Mouse (Mus musculus) frontal cortex, adult (tissue): ENCODE measurements at regions not wholly inside any gene's neighbourhood (a gene's known extent, or its start where the extent isn't known, plus 50 kb on each side); places are given as distances from the start of the nearest gene placed in this dataset.

Experiments used
- ATAC-seq: cut with Nextera tagmentation; 2 replicates; pipeline ENCODE4 v1.9.2; 2017; ENCODE audit warnings: mild to moderate bottlenecking, moderate library complexity, mixed read lengths; ENCODE audit not compliant: low TSS enrichment

DNA sequence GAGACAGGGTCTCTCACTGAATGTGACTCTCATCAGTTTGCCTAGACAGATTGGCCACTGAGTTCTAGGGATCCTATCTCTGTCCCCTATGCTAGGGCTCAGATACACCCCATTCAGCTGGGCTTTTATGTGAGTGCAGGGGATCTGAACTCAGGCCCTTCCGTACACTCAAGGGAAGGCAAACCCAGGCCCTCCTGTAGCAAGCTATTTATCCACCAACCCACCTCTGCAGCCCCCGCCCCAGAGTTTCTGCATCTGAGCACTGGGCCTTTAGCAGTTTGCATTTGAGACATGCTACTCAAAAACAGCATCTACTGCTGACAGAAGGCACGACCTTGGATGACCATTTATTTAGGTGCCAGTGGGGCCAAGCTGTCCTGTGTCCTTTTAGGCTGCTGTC, 253.0 kb upstream of the Runx1 start:
- ATAC-seq, result no peak

DNA sequence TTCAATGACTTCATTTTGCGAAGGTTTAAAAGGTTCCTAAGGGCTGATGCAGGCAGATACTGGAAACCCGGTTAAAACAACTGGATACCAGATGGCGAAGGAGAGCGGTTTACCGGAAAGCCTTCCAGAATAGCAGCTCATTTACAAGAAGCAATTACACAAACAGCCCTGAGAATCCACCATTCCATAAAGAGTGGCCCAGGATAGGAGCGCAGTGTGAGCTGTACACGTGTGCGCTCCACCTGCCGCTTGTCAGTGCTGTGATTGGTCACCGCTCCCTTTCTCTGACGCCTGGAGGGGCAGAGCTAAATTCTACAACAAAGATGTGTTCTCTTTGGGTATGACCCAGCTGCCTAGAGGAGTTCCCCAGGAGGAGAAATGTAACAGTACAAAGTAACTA, 249.5 kb upstream of the Runx1 start:
- peak; percentile 27; the same call in 1 of the 2 replicates for ATAC-seq

DNA sequence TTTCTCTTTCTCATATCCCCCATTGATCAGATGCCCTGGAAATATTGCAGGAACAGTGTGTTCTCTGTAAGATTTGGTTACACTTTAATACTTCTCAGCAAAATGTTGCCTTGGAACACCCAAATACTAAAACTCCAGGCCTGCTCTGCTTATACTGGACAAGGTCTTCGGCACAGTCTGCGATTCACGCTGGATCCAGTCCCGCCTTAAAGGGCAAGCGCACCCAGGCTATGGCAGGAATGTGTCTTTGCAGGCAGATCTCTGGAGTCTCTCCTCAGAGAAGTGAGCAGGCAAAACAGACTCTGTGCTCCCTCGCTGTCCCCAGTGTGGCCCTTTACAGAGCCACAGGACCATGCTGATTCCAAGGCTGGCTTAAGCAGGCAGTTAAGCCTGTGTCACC, 246.2 kb upstream of the Runx1 start:
- no peak for ATAC-seq

DNA sequence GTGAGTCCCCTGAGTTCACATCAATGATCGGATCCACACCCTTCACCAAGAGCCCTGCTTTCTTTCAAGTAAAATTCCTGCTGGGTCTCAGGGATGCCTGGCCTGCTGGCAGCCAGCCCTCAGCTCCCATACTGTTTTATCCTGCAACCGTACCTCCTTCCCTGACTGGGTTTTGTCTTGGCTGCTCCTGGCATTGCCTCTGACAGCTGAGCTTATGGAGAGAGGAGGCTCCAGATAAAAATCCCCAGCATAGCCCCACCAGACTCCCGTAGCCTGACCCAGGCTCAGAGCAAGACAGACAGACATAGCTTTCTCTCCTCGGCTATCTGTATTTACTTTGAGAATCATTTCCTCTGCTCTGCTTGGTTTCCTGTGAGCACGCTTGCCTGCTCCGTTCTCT, 245.8 kb upstream of the Runx1 start:
- no peak for ATAC-seq

DNA sequence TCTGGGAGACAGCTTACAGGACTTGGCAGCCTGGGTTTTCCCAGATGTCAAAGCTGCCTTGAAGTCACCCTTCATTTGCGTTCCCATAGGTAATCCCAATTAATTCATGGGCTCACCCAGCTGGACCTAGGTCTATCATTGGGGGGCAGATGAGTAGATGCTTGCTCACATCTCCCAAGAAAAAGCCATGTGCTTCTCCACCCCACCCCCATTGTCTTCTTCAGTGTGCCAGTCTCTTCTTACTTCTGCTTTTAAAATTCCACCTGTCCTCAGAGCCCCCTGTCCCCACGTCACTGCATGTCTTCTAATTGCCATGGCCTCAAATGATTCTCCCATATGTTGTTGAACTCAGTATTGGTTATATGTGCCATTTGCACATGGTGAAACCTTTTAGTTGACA, 240.9 kb upstream of the Runx1 start:
- ATAC-seq, result no peak

DNA sequence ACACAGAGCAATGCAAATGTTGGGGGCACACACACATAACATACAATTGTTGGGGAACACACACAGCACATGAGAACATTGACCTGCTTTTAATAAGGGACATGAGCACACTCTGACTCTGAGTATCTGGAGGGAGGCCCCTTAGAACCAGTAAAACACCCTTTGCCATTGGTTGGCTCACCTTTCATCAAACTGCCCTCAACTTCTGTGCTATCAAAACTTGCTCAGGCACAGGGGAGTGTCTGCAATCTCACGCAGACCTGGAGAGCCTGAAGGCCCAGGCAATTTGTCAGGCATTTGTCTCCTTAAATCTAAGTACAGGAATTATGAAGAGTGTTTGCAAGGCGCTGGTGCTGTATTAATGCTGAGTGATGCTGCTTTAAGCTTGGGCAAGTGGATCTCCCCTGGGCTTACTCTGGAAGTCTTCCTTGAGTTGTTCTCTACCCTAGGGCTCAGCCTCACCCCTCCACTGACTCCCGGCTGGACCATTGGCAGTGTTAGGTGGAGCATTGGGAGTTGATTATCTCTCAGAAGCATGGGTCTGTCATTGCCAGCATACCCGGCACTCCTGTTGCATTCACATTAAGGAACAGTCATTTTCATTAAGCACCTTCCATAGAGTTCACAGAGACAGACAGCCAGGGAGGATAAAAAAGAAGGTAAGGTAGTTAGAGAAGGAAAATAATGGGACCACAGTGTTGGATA, 235.7 kb upstream of the Runx1 start:
- no peak for ATAC-seq

DNA sequence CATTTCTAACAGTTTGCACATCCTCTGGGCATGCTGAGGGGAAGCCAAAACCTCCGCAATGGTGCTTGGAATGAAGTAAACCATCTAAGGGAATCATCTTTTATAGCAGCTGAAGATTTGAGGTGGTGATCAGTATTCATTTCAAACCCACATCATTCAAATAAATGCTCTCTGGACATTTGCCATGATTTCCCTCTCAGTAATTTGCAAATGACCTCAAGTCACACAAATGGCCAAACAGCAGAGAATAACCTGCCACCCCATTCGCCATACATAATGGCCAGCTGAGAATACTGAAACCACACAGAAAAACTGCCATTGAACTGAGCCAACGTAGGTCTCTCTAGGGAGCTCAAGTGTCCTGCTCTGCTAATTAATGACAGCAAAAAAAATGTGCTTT, 230.3 kb upstream of the Runx1 start:
- ATAC-seq, result no peak

DNA sequence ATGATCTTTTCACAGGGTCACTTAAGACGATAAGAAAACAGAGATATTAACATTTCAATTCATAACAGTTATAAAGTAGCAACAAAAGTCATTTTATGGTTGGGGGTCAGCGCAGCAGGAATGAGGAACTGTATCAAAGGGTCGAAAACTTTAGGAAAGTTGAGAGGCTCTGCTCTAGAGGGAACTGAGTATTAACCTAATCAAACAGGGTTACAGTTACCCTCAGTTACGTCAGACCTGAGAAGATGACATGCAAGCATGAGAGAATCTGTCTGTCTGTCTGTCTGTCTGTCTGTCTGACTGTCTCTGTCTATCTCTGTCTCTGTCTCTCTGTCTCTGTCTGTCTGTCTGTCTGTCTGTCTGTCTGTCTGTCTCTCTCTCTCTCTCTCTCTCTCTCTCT, 229.6 kb upstream of the Runx1 start:
- ATAC-seq, result no peak

DNA sequence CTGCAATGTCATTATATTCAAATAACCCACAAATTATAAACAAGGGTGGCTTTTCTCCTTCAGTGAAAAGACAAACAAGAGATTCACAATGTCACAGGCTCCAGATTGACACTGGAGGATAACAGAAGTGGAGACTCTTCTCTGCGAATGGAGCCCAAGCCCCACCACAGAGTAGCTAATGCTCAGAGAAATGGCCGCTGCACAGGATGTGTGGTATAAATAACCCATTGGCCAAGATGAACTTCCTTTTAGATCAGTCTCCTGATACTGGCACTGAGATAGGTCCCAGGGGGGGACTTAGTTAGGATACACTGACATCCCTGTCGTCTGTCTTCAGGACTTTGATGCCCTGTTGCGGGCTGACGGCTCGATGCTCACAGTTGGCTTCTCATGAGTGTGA, 225.3 kb upstream of the Runx1 start:
- no peak for ATAC-seq

DNA sequence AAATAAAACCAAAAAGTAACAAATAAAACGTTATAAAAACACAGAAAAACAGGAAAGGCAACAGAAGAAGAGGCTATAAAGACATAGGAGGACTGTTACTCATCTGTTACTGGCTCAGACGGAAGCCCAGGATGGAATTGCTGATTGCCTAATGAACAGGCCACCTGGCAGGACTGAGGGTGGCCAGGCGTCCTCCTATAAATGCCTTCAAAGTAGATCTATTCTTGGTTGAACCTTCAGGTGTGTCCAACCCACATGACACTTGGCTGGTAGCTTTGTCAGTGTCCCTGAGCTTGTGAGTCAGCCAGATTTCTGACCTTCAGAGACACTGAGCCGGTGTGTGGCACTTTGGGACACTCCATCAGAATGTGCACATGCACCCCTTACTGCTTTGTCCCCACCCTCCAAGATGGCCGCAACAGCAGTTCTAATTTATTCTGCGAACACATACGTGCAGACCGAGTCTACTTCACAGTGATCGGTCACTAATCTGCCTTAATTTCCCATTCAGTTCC, 222.5 kb upstream of the Runx1 start:
- ATAC-seq, result no peak

DNA sequence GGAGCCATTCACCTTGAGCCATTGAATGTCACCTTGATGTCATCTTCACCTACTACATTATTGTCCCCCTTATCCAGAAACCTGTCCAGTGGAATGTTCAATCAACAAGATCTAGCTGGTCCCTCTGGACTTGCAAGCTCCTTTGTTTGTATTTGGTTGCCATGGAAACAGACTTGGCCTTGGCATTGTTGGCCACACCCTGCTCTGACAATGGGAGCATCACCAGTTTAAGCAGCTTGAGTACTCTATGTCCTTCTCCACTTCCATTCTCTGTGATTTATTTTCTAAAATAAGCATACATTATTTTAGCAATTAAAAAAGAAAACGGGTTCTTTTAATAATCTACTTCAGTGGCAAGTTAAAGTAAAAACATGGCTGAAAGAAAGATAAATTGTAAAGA, 221.6 kb upstream of the Runx1 start:
- ATAC-seq, result no peak

DNA sequence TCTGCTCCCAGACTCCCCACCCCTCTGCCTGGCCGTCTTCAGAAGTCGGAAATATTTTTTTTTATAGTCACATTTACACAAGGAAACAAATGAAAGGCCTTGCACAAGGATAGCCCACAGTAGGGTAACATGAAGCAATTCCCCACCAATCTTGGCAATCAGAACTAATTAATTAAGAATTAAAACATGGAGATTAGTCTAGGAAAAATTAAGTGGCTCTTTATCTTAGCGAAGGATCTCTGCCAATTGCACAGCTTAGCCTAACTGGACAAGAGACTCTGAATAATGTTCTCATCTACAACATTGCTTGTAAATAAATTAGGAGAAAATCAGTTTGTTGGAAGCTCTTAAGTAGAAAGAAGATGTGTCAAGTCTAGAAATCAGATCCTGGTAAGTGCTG, 220.3 kb upstream of the Runx1 start:
- ATAC-seq, result no peak

DNA sequence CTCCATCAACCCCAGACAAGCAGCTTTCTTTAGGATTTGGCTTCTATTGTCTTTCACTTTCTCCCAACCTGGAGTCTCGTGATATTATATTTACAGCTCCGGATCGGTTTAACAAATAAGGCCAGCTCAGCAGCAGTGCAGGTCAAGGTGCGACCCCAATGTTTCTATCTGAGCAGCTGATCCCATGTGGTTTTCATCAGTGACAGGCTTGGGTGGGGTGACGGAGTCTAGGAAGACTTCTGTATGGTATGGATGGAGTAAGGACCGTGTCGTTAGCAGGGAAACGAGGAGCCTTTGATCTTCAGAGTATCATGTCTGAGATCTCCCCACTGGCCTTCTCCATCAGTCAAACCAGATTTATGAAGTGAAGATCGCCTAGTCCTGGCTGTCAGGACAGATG, 217.4 kb upstream of the Runx1 start:
- no peak for ATAC-seq

DNA sequence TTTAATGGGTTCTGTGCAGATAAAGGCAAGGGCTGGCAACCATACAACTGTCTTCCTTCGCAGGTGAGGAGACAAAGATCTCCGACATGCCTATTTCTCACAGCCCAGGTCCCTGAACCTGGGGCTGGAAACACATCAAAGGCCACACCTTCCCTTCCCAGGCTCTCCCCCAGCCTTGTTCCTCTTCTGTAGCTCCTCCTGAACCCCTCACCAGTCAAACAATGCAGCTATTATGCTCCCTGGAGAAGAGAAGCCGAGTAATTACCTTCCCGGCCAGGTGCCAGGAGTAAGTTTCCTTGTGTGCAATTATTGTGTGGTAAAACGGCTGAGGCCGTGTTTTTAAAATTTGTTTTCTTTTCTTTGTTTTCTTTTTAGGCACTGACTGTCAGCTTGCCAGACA, 217.0 kb upstream of the Runx1 start:
- ATAC-seq, result no peak

DNA sequence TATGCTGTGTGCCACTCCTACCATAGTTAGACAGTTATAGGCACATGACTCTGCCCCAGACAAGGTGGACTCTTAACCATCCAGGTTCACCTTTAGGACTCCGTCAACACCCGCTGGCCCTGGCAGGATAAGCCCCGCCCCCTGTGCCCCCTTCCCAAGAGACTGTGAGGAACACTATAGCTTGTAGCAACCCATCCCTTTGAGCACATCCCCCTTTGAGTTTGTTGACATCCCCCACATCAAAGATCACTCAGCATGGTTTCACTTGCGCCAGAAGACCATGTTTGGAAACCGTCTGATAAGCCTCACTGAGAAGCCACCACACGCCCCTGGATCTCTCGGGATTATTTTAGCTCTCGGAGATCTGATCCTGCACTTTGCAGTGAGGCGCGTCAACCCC, 216.5 kb upstream of the Runx1 start:
- ATAC-seq, result no peak

DNA sequence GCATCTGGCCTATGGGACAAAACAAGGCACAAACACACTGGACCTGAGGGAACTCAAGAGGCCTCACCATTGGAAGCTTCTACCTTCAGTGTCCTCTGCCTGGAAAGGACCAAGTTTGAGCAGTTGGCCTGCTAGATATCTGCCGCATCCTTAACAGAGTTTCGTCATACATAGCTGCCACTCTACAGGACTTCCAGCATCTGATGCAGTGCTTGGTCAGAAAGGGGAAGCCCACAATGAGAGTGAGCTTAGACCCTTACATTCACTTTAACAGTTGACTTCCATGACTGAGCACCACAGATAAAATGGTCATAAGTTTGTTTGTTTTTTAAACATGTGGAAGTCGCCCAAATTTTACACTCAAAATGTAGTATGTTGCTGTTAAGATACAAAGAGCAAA, 215.9 kb upstream of the Runx1 start:
- ATAC-seq, result no peak

DNA sequence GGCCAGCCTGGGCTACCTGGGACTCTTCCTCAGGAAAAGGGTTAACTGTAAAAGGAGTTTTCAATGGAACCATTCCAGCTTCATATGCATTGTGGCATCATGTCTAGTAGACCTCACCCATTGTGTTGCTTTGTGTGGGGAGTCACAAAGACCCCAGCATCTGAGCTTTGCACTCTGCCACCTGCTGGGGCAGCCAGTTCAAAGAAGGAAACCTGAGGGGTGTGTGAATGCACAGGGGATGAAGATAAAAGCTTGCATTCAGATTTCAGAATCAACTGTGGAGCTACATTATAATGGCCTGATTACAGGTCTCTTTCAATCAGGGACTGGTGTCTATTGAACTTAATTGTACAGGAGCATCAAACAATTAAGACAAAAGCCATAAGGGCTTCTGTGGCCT, 215.4 kb upstream of the Runx1 start:
- no peak for ATAC-seq

DNA sequence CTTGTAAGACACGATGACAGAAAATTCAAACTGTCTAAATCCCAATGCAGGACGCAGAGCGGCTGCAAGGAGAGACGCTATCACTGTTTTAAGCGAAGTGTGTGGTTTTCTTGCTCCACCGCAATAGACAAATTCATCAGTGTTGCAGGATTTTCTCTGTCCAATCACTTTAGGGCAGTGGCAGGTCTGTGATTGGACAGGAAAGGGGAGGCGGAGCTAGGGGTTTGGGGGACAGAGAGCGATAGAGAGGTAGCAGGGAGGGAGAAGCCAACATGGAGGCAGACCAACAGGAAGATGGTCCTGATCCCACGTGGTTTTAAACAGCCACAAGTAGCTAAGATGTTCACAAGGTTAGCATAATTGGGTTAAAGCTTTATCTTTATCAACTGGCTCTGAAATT, 209.7 kb upstream of the Runx1 start:
- ATAC-seq, result no peak

DNA sequence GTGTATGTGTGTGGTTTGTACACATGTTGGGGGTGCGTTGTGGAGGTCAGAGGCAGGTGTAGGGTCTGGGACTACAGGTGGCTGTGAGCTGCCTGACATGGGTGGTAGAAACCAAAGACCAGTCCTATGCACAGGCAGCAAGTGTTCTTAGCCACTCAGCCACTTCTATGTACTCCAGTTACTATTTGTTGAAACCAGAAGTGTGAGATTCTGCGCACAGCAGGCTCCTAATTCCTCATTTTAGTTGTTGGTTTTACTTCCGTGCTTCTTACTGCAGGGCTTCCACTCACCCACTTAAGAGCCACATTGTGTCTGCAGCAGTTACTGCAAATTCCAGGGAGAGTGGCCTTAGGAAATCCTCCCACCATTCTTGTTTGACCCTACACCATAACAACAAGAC, 208.0 kb upstream of the Runx1 start:
- no peak for ATAC-seq

DNA sequence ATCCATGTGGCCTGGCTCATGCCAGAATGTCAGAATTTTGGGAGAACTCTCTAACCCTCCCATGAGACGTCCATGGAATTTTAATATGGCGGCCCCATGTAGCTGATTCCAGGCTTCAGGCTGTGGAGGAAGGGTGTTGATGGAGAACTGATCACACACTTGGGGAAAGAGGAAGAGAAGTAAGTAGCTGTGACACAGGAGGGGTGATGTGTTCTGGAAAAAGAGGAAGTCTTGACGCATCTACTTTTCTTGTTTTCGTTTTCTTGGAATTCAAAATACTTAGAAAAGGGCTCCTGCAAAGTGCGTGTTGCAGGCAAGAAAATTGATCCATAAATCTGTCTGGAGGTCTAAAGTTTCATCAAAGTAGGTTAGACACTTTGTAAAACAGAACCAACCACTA, 205.7 kb upstream of the Runx1 start:
- ATAC-seq, result no peak

DNA sequence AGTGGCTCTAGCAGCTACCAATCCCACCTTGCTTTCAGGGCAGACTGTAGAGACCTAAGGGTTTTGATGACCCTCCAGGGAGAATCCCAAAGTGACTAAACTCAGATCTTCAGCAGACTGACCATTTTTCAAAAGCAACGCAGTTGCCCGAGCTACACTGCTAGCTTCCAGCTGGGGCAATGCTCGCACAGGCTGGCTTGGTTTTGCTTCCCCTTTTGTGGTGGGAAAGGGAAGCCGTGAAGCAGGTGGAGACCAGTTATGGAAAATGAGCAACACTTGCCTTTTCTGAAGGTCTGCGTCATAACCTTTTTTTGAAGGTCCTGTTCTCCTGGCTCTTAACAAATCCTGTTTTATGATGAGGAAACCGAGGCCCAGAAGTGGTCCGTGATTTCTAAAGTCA, 202.7 kb upstream of the Runx1 start:
- no peak for ATAC-seq

DNA sequence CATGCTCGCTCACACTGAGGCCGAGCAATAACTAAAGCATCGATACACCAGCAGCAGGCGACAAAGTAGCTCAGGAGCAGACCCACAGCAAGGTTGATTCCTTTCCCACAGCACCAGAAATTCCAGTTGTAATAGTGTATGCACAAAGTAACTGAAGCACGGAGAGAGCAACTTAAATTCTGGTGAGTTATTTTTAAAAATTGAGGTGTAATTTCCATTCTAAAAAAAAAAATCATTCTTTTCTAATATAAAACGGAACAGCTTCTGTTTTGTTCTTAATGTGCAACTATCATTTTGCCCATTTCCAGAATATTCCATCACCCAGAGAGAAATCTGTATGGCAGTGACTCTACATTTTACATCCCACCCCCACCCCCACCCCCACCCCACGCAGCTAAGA, 202.1 kb upstream of the Runx1 start:
- no peak for ATAC-seq

DNA sequence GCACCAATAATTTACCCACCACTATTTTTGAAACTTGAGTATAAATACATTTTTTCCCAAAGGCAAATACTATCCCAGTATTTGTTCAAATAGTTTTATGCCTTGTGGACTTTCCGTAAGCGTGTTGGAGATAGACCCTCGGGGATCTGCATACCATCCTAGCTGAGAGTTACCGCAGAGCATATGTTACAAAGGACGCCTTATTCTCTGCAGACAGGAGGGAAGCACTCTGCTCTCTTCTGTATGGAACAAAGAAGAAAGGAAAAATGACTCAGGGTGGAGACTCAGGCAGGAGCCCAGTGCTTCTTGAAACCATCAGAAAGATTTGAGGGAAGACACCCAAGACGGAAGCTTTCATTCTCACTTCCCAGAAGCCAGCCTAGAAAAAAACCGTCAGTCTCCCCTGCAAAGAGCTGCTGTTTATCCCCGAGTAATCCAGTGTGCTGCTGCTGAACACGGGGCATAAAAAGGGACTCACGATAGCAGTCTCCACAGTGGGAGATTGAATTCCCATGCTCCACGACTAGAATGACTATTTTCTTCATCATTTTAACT, 200.2 kb upstream of the Runx1 start:
- no peak for ATAC-seq
